Mouse (Mus musculus): ENCODE results near the gene Tcf3.

- peak; percentile 98 for TF ChIP-seq CHD2 (IDR thresholded peaks at IDR 0.05; ENCODE audit: low read depth, low read length)
- TF ChIP-seq ZNF384 (IDR thresholded peaks at IDR 0.05; ENCODE audit: low read depth, low read length): no peak
- TF ChIP-seq HCFC1 (IDR thresholded peaks at IDR 0.05; ENCODE audit: borderline replicate concordance, insufficient read depth, low read length): 0 out of 2 replicates have a peak, but pooled peaks have one; percentile 47
- no peak for TF ChIP-seq ZC3H11A (IDR thresholded peaks at IDR 0.05; ENCODE audit: borderline replicate concordance, low read depth, low read length)
Observed at GRCm38 (mm10) chr10:80433513-80434232, at the start of gene Tcf3.
